Mouse (Mus musculus) T-helper 2 cell (primary cell): ENCODE data around the gene Phtf2.
"Not testable (repeated sequence)": the region's sequence is repeated elsewhere in the genome, so short reads cannot be mapped to it uniquely, and the experiment has no call there.

Source experiments
- in situ Hi-C: fragments of 300-600 bp; cut with MboI, MseI; formaldehyde crosslinking; loops from one replicate; pipeline ENCODE4 v1.15.1; 2025; ENCODE audit warnings: high pct_unique_total_duplicates

Phtf2 gene

DNA sequence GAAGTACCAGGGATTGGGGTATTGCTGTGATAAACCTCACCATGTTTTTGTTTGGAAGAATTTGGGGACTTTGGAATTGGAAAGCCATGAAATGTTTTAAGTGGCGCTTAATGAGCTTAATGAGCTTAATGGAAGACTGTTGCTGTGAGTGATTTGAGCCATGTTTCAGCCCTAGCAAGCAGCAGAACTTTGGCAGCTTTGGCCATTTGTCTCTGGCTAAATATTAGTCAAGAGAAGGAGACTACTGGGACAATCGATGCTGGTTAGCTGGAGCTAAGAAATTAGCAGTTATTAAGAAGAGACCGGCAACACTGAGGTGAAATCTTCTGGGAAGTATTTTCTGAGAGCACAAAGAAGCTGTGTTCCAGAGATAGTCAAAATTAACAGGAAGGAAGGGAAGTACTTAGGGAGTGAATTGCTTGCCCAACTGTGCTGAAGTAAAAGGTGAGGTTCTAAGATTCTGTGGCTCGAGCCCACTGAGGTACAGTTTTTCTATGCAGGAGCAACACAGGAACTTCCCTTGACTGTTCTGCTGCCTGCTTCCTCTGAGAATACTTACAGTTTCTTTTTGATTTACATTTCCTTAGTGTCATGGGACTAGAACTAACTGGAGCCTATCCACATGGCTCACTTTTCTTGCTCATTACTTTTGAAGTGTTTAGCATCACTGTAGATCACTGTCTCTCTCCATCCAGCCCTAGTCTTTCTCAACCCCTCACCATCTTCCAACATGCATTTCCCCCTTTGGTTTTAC, 17.5 kb downstream of the Phtf2 start:
- in situ Hi-C loops = no loop called here

DNA sequence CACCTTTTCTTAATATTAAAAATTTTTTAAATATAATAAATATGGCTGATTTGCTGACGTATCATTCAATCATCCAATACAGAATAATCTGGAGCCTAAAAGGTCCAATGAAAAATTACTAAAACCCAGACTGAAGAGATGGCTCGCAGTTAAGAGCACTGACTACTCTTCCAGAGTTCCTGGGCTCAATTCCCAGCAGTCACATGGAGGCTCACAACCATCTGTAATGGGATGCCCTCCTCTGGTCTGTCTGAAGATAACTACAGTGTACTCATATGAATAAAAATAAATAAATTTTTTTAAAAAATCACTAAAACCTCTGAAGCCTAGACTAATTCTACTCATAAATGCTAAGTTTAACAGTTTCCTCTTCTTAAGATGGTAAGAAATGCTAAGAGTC, 20.0 kb downstream of the Phtf2 start:
- in situ Hi-C loops = no loop called here

- in situ Hi-C loops = no loop called here
These were observed 21.4 kb downstream of the Phtf2 start for GRCm38 (mm10) chr5:20860565-20860964.

- in situ Hi-C loops = no loop called here
These were observed 23.5 kb downstream of the Phtf2 start for GRCm38 (mm10) chr5:20858404-20858803.

DNA sequence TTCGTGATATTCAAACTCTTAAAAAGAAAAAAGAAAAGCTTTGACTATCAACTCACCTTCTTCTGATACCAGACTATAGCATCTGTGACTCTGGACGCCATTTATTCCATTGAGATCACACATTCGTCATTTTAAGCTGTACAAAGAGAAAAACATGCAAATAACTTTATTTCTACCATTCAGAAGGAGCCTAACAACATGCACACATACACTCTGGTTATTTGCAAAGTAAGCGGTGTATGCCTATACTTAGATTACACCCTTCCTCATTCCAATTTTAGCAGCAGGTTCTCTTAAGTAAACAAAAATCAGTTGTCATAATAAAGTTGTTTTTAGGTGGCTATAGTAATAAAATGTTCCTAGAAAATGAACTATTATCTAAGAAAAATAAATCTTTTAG, 26.9 kb downstream of the Phtf2 start:
- in situ Hi-C loops = no loop called here

- in situ Hi-C loops = no loop called here
These were observed 34.9 kb downstream of the Phtf2 start for GRCm38 (mm10) chr5:20847010-20847409.

GRCm38 (mm10) chr5:20843816-20844215, 38.1 kb downstream of the Phtf2 start:
- in situ Hi-C loops = no loop called here

DNA sequence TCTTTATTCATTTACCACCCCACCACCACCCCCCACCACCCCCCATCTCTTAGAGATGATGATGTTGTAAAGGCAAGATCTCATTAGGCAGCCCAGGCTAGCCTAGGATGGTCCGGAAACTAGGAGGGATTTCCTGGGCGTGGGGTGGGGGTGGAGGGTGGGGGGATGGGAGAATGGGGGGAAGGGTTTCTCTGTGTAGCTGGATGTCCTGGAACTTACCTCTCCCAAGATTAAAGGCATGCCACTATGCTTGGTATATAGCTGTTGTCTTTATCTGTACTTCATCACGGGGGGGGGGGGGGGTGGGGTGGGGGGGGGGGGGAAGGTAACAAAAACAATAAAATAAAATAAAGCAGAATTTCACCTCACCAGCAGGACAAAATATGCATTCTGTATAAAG, 38.5 kb downstream of the Phtf2 start:
- in situ Hi-C loops = no loop called here

- in situ Hi-C loops = no loop called here
These were observed 44.8 kb downstream of the Phtf2 start for GRCm38 (mm10) chr5:20837082-20837481.

DNA sequence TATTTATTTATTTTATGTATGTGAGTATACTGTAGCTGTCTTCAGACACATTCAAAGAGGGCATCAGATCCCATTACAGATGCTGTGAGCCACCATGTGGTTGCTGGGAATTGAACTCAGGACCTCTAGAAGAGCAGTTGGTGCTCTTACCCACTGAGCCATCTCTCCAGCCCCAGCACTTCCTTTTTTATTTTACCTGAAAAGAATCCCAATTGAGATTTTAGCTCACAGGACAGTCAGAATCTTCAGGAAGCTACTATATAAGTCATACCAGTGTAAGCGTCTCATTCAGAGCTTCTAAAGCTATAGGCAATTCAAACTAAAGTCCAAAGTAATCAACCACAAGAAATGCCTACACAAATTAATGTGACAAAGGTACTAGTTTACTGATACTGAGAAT, 47.5 kb downstream of the Phtf2 start:
- in situ Hi-C loops = no loop called here

- in situ Hi-C loops = no loop called here
These were observed 50.5 kb downstream of the Phtf2 start for GRCm38 (mm10) chr5:20831433-20831832.

GRCm38 (mm10) chr5:20830717-20831116, 51.2 kb downstream of the Phtf2 start:
- in situ Hi-C loops = no loop called here

GRCm38 (mm10) chr5:20821647-20822046, 60.3 kb downstream of the Phtf2 start:
- in situ Hi-C loops = no loop called here

DNA sequence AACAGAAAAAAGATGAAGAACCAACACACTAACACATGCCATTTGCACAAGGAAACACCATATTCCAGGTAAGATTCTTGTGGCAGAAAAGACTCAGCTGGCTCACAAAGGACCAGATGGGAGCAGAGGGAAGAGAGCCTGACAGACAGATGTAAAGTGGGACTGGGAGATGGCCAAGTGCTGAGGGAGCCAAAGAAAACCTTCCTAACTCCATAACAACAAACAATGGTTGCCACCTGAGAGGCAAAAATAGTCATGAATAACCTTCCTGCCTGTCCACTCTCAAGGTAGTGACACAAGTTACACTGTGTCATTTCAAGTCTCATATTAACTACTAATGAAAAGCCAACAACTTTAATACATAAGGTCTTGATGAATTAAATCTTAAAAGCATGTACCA, 60.8 kb downstream of the Phtf2 start:
- in situ Hi-C loops = no loop called here

DNA sequence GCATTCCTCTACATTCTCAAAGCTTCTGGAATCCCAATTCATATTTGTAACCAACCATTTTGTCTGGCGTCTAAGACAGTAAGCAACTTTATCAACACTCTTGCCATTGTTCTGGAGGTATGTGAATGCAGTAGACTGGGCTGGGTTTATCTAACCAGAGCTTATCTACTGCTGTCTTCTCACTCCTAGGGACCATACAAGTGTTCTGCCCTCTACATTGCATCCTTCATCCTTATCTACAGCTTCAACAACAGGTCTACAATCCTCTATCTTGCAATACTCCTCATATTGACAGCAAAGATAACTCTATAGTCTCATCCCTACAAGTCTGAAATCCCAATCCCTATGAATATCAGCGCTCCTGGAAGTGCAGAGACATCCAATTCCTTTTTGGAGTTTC, 66.8 kb downstream of the Phtf2 start:
- in situ Hi-C loops = no loop called here

GRCm38 (mm10) chr5:20810449-20810848, 71.5 kb downstream of the Phtf2 start:
- in situ Hi-C loops = no loop called here

DNA sequence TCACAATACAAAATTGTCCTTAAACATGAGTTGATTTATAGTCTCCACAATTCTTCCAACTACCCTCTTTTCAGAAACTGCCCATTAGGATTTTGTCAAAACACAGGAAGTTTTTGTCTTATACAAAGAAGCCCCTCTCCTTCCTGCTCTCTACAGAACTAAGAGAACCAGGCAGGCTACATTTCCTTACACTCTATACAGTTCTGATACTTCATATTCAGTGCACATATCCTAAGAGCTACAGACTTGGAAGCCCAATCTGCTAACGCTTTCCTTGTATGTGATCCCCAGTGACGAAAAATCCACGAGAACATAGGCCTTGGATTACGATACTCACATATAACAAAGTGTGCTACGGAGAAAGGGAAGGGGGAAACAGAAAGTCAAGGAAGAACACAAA, 86.0 kb downstream of the Phtf2 start:
- in situ Hi-C loops = no loop called here

GRCm38 (mm10) chr5:20791793-20792554, 90.0 kb downstream of the Phtf2 start:
- in situ Hi-C loops = no loop called here

DNA sequence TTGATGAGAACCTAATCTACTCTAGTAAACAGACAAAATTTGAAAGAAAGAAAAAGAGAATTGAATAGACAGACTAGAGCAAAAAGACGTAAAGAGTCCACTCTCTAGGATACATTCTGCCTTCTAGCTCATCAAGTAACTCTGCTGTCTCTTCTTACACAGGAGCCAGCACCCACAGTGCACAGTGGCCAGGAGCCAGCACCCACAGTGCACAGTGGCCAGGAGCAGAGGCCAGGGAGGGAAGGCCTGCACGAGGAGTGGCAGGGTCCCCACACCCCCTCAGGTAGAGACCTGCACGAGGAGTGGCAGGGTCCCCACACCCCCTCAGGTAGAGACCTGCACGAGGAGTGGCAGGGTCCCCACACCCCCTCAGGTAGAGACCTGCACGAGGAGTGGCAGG, 95.5 kb downstream of the Phtf2 start:
- in situ Hi-C loops = not testable (repeated sequence)

DNA sequence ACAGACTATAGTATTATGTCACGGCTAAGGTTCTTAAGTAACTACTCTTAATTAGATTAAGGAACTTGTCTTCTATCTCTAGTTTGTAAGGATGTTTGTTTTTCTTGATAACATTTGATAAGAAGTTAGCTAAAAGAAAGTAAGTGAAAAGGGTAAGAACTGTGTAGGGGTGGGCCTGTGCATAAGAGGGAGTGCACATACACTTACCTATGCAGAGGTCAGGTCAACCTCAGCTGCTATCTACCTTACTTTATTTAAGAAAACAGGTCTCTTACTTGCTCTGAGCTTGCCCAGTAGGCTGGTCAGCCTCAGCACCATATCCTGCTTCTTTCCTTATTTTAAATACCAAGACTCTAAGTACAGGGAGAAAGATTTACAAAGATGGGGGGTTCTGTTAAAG, 100.8 kb downstream of the Phtf2 start:
- in situ Hi-C loops = no loop called here

- in situ Hi-C loops = no loop called here
These were observed 102.7 kb downstream of the Phtf2 start for GRCm38 (mm10) chr5:20779191-20779590.

DNA sequence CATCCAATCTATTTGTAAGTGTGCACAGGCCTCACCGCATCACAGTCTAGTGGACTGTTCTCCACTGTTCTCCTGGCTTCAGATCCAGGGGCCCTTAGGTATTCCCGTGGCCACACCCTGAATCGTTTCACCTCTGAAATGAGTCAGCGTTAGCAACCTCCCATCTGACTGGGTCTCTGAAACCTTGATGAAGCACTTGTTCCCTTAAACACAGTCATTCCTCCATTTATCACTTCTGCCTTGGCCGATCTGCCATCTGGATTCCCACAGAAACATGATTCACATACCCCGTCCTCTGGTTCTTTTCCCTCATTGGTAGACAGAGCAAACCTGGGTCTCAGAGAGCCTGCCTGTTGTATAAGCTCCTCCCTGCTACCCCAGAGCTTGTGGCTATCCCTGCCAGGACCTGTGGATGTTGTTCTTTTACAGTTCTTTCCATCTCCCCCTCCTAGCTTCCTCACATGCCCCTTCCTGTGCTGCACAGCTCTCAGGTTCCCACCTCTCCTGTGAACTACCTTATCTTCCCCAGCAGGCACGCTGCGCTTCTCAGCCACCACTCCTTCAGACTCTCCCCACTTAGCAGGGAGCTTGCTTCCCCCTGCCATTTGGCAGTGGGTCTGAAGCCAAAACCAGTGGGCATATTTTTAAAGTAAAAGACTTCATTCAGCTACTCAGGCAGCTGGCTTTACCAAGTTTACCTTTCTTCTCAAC, 103.5 kb downstream of the Phtf2 start:
- in situ Hi-C loops = no loop called here

DNA sequence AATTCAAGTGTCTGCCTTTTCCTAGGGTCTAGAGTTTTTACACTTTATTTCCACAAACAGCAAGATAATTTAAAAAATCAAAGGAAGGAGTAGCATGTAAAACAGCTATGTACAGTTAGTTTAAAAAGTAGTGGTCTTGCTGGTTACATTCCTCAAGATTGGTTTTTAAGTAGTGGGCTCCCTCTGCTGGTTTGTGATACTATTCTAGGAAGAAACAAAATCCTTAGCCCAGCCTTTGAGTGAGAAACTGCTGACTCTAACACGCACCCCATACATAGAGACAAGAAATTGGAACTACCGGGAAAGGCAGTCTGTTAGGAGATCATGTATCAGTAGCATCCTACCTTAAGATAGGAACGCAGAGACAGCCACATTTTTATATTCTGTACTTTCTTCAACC, 108.6 kb downstream of the Phtf2 start:
- in situ Hi-C loops = no loop called here
